Mouse (Mus musculus) limb, embryonic 10.5 days (tissue): Measurements from ENCODE around the gene Olfr1505. TPM values are rescaled to one million over a fixed set of nuclear protein-coding genes. Genes with fewer than 3 reads are reported as not detected.

Experiments used
- DNase-seq: peaks from one replicate; pipeline ENCODE4 v3.0.0-alpha.2; 2017; ENCODE audit warnings: low spot score
- H3K27ac ChIP-seq: fragments of 300-500 bp; sonication (generic); 2 replicates; pipeline ENCODE4 v1.5.1; 2016; ENCODE audit warnings: mild to moderate bottlenecking
- H3K27me3 ChIP-seq: fragments of 300-500 bp; sonication (generic); 2 replicates; pipeline ENCODE4 v1.6.1; 2016; ENCODE audit warnings: low read depth, mild to moderate bottlenecking; ENCODE audit not compliant: poor library complexity, severe bottlenecking
- H3K36me3 ChIP-seq: fragments of 300-500 bp; sonication (generic); 2 replicates; pipeline ENCODE4 v1.6.1; 2016; ENCODE audit warnings: mild to moderate bottlenecking, moderate library complexity
- H3K4me1 ChIP-seq: fragments of 300-500 bp; sonication (generic); 2 replicates; pipeline ENCODE4 v1.6.1; 2016
- H3K4me3 ChIP-seq: fragments of 300-500 bp; sonication (generic); 2 replicates; pipeline ENCODE4 v1.5.1; 2016; ENCODE audit warnings: mild to moderate bottlenecking, moderate library complexity
- H3K9me3 ChIP-seq: fragments of 300-500 bp; sonication (generic); replicated peaks from 2 replicates; pipeline ENCODE4 v1.6.1; 2016; ENCODE audit warnings: mild to moderate bottlenecking
- WGBS: fragments of 180-500 bp; shearing (Covaris S2); methylation state at CpG from one replicate; pipeline ENCODE4 v1.1.7; 2016; 5-methylcytosine and 5-hydroxymethylcytosine counted together
- polyA plus RNA-seq: library from polyadenylated mRNA; unstranded; fragments of >200 nt; fragmentation: Nextera tagmentation; extraction: Ambion mirVana; gene quantifications from 2 replicates; pipeline ENCODE4 v1.2.1, GENCODE M21; 2016

Olfr1505 gene
- polyA plus RNA-seq: not detected in 2 replicates

DNA sequence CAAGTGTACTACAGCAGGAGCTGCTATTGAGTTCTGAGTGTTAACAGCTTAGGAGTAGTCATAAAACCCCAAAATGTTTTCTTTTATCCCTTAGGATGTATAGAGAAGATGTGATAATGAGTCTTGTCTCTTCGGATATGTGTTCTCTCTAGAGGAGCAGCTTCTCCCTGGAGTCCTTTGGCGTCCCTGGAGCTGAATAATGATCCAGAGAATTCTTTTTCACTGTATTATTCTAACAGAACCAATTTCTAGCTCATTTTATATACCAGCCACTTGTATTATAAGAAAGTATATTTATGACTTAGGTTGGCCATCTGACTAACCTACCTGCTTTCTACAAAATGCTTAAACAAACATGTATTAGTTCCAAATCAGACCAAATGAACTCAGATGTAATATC lies at the start of gene Olfr1505:
Gene Olfr1505, plus strand, starts transcription at position 301 of the 400 bp plus-strand sequence.
- Histone ChIP-seq H3K36me3 (no peaks in the 10 kb centered on the region), H3K4me1 (no peaks in the 10 kb centered on the region), H3K9me3 (no peaks in the 10 kb centered on the region), H3K27me3 (no peaks in the 10 kb centered on the region), H3K4me3 (no peak within 1 kb of the TSS), H3K27ac (no peak within 1 kb of the TSS)
- no peak for DNase-seq
- 89% methylated on average over 2 of the region's 2 CpGs for WGBS

DNA sequence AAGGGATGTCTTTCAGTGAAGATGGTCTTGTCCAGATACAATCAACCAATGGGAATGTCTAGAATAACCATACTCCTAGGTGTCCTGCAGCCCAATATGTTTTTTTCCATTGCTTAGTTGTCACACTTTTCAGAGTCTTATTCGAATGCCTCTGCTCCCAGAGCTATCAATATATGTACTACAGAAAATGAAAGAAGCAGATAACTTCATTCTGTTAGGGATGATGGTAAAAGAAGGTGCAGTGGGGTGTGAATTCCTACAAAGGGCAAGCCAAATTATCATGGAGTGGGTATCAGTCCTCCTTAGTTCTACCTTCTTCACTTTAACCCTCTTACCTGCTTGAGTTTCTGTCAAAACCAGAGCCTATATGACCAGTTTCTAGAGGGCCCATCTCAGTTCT lies 15.5 kb upstream of the Olfr1505 start, which contains the start of gene Olfr1504:
Gene Olfr1504, minus strand, starts transcription at position 101 of the 400 bp plus-strand sequence.
- H3K4me1 ChIP-seq: no peaks in the 10 kb centered on the region
- H3K27me3 ChIP-seq: no peaks in the 10 kb centered on the region
- WGBS: 78% methylated on average over 1 of the region's 1 CpGs

More for the DNA sequence above, 15.5 kb upstream of the Olfr1505 start, which contains the start of gene Olfr1504:
- H3K4me3 ChIP-seq: no peak within 1 kb of the TSS
- DNase-seq: no peak
- H3K36me3 ChIP-seq: no peaks in the 10 kb centered on the region
- H3K9me3 ChIP-seq: no peaks in the 10 kb centered on the region
- no peak within 1 kb of the TSS for H3K27ac ChIP-seq

Other genes with a start within 250 kb of the Olfr1505 start
- gene Olfr1491, start 216.3 kb upstream of the Olfr1505 start, polyA plus RNA-seq: not detected in 2 replicates
- gene Olfr1493-ps1, start 190.3 kb upstream of the Olfr1505 start, polyA plus RNA-seq: not detected in 2 replicates
- not detected in 2 replicates for gene Olfr1494, start 173.8 kb upstream of the Olfr1505 start, polyA plus RNA-seq
- not detected in 2 replicates for gene Olfr1495, start 148.9 kb upstream of the Olfr1505 start, polyA plus RNA-seq
- gene Olfr1496, start 135.7 kb upstream of the Olfr1505 start, polyA plus RNA-seq: not detected in 2 replicates
- not detected in 2 replicates for gene Olfr1497, start 115.3 kb upstream of the Olfr1505 start, polyA plus RNA-seq
- gene Olfr1499, start 94.1 kb upstream of the Olfr1505 start, polyA plus RNA-seq: not detected in 2 replicates
- not detected in 2 replicates for gene Olfr1500, start 83.0 kb upstream of the Olfr1505 start, polyA plus RNA-seq
- gene Olfr1501, start 62.8 kb upstream of the Olfr1505 start, polyA plus RNA-seq: not detected in 2 replicates
- gene Olfr1502, start 51.7 kb upstream of the Olfr1505 start, polyA plus RNA-seq: not detected in 2 replicates
- not detected in 2 replicates for gene Olfr1504, start 15.6 kb upstream of the Olfr1505 start, polyA plus RNA-seq